Mouse (Mus musculus) right cerebral cortex, postnatal 4 days (tissue): Measurements from ENCODE around the gene Rad54l.

Experiments used
- DNase-seq: peaks from one replicate; pipeline ENCODE4 v3.0.0-alpha.2; 2022

The Rad54l gene

GRCm38 (mm10) chr4:116140801-116141574 lies 17.5 kb upstream of the Rad54l start:
- no peak for DNase-seq

GRCm38 (mm10) chr4:116137421-116137996 lies 14.0 kb upstream of the Rad54l start:
- no peak for DNase-seq

GRCm38 (mm10) chr4:116134990-116135389 lies 11.5 kb upstream of the Rad54l start:
- no peak for DNase-seq

- DNase-seq: no peak
Observed at GRCm38 (mm10) chr4:116133126-116133525, 9.6 kb upstream of the Rad54l start.

- DNase-seq: no peak
Observed at GRCm38 (mm10) chr4:116127956-116128355, 4.5 kb upstream of the Rad54l start.

GRCm38 (mm10) chr4:116125803-116126386 lies 2.4 kb upstream of the Rad54l start:
- no peak for DNase-seq

- no peak for DNase-seq
Observed at GRCm38 (mm10) chr4:116122762-116123161, 728 bp downstream of the Rad54l start.

GRCm38 (mm10) chr4:116111486-116111885 lies 12.0 kb downstream of the Rad54l start:
- no peak for DNase-seq

GRCm38 (mm10) chr4:116110695-116111094 lies 12.8 kb downstream of the Rad54l start:
- DNase-seq: no peak

GRCm38 (mm10) chr4:116105278-116105677 lies 18.2 kb downstream of the Rad54l start:
- no peak for DNase-seq

GRCm38 (mm10) chr4:116100959-116101358 lies 22.5 kb downstream of the Rad54l start:
- DNase-seq: no peak

- DNase-seq: no peak
Observed at GRCm38 (mm10) chr4:116097211-116097610, 26.3 kb downstream of the Rad54l start.

GRCm38 (mm10) chr4:116096291-116096690 lies 27.2 kb downstream of the Rad54l start:
- DNase-seq: no peak

- DNase-seq: no peak
Observed at GRCm38 (mm10) chr4:116088510-116089249, 34.8 kb downstream of the Rad54l start.

GRCm38 (mm10) chr4:116077240-116078095 lies 46.0 kb downstream of the Rad54l start:
- DNase-seq: no peak

GRCm38 (mm10) chr4:116076369-116077231 lies 46.9 kb downstream of the Rad54l start:
- peak; percentile 32 for DNase-seq

- DNase-seq: peak; percentile 68
Observed at GRCm38 (mm10) chr4:116075631-116076368, 47.7 kb downstream of the Rad54l start.

GRCm38 (mm10) chr4:116074861-116075620 lies 48.4 kb downstream of the Rad54l start, which contains the start of the genes Uqcrh and Lrrc41:
Gene Uqcrh (minus strand): TSS chr4:116075071.
Gene Lrrc41 (plus strand): TSS chr4:116075269.
- DNase-seq: peak; percentile 95

GRCm38 (mm10) chr4:116074145-116074675 lies 49.3 kb downstream of the Rad54l start:
- no peak for DNase-seq
